Mouse (Mus musculus): ENCODE measurements at regions not wholly inside any gene's neighbourhood (a gene's known extent, or its start where the extent isn't known, plus 50 kb on each side); places are given as distances from the start of the nearest gene placed in this dataset.
"Not testable (repeated sequence)": the region's sequence is repeated elsewhere in the genome, so short reads cannot be mapped to it uniquely, and the experiment has no call there.

DNA sequence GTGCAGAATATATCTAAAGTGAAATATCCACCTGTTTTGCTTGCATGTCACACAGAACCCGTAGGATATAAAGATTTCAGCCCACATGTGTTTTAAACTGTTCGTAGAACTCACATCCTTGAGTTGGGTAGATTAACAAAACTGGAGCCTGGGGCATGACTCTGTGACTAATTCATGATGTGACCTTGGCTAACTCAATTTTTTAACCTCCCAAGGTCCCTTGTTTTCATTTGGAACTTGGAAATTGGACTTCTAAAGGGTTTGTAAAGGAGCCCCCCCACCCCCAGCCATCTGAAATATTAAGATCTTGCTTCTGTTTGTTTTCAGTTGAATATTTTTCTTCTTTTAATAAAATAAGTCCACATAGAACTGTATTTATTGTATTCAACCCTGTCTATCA is 983.5 kb downstream of the Ttll7 start:
- intact Hi-C loops (cut with DNase I) = no loop called here
- no peak for DNase-seq (ENCODE audit: extremely low spot score in 1 of 2, low spot score in 2 of 2)

GRCm38 (mm10) chr3:147825337-147825736 is 973.2 kb downstream of the Ttll7 start:
- intact Hi-C loops (cut with DNase I) = no loop called here
- DNase-seq (ENCODE audit: extremely low spot score in 1 of 2, low spot score in 2 of 2) = no peak

DNA sequence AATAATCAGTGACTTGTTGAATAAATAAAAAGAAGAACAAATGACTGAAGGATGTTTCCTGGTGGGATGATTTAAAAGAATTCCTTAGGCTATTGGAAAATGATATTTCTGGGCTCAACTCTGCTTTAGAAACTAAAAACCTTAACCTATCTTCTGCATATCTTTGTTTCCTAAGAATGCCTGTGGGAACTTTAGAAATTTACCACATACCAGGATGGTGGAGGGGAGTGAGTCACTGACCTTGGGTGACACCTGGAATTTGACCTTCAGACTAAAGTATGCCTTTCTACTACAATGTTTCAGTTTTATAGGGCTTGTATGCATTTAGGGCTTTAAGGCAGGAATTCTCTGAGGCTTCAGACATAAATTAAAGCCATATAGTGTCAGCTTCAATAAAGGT is 972.3 kb downstream of the Ttll7 start:
- intact Hi-C loops (cut with DNase I) = no loop called here
- DNase-seq (ENCODE audit: extremely low spot score in 1 of 2, low spot score in 2 of 2) = no peak

GRCm38 (mm10) chr3:147814080-147814650 is 962.0 kb downstream of the Ttll7 start:
- DNase-seq (ENCODE audit: extremely low spot score in 1 of 2, low spot score in 2 of 2) = no peak
- intact Hi-C loops (cut with DNase I) = no loop called here

- intact Hi-C loops (cut with DNase I) = no loop called here
- no peak for DNase-seq (ENCODE audit: extremely low spot score in 1 of 2, low spot score in 2 of 2)
These were observed 950.4 kb downstream of the Ttll7 start for GRCm38 (mm10) chr3:147802546-147802945.

- intact Hi-C loops (cut with DNase I) = no loop called here
- no peak for DNase-seq (ENCODE audit: extremely low spot score in 1 of 2, low spot score in 2 of 2)
These were observed 944.4 kb downstream of the Ttll7 start for GRCm38 (mm10) chr3:147796524-147796923.

DNA sequence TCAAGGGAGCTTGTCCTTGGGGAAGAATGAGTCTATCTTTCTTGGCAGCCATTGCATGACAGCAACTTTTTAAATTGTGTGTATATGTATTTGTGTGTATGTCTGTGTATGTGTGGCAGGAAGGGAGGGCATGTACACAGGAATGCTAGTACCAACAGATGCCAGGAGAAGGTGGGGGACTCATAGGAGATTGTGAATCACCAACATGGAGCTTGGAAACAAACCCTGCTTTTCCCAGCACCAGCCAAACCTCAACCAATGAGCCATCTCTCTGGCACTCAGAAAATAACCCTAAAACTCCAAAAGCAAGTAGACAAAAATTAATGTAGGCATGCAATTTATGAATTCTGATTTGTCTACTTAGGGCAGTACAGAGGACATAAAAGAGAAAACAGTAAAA is 942.9 kb downstream of the Ttll7 start:
- intact Hi-C loops (cut with DNase I) = no loop called here
- DNase-seq (ENCODE audit: extremely low spot score in 1 of 2, low spot score in 2 of 2) = no peak

DNA sequence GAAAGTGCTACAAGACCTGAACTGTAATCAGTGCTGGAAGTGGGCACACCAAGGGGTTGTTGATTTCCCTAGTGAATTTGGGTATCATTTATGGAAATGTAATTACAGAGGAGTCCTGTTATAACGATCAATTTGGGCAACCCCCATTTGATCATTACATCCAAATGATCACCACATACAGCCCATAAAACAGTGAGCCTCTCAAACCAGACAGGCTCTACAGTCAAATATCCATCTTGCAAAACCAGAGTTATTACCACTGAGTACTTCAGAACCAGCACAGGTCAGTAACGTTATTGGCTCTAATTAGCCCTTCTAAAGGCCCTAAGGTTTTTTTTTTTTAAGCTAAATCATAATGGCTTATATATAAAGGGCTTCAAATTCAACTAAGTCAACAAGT is 934.4 kb downstream of the Ttll7 start:
- intact Hi-C loops (cut with DNase I) = no loop called here
- DNase-seq (ENCODE audit: extremely low spot score in 1 of 2, low spot score in 2 of 2) = no peak

DNA sequence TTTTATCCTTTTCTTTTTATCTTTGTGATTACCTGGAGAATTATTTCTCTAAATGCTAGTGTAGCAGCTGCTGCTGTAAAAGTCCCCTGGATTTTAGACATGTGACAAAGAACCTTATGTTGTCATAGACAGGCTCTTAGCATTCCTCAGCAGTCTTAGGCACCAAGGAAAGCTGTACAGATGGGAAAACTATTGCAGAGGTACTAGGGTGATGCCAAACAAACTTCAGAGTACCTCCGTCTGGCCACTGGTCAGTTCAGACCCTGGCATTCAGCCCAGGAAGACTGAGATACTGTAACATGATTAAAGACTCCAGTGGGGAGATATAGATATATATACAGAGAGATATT is 898.6 kb downstream of the Ttll7 start:
- no peak for DNase-seq (ENCODE audit: extremely low spot score in 1 of 2, low spot score in 2 of 2)
- intact Hi-C loops (cut with DNase I) = no loop called here

GRCm38 (mm10) chr3:147749939-147750841 is 898.0 kb downstream of the Ttll7 start:
- DNase-seq (ENCODE audit: extremely low spot score in 1 of 2, low spot score in 2 of 2) = no peak
- intact Hi-C loops (cut with DNase I) = no loop called here

GRCm38 (mm10) chr3:147749442-147749841 is 897.3 kb downstream of the Ttll7 start:
- intact Hi-C loops (cut with DNase I) = no loop called here
- peak in 1 of 2 experiments; percentile 4 for DNase-seq (ENCODE audit: extremely low spot score in 1 of 2, low spot score in 2 of 2)

DNA sequence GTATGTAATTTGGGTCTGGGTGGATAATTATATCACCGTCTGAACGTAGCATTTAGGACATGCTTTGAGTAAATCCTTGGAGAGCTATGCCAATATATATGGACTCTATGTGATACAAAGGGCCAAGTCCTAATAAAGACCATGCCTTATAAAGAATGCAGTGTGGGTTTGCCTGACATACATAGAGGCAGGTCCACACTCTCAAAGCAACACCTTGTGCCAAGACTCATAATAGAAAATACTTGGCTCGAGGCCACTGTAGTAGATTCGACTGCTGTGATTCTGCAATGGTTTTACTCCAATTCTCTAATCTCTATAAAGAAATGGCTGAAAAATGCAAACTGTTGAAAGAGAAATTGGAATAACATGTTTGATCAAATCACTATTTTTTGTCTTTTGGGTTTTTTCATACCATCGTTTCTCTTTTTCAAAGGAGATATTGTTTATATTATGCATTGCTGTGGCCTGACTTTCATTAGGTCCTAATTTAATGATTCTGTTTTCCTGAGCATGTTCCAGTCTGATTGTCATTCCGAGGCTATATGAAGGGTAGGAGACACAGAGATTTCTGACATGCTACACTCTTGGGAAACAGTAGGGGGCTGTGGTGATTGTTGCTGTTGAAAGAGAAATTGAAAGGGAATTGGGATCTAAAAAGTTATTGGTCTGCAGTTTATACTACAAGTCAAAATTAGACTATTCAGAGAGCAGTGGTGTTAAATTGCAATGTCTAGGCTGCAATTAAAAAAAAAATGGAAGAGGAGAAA is 884.7 kb downstream of the Ttll7 start:
- DNase-seq (ENCODE audit: extremely low spot score in 1 of 2, low spot score in 2 of 2) = no peak
- intact Hi-C loops (cut with DNase I) = no loop called here

GRCm38 (mm10) chr3:147716391-147716790 is 864.2 kb downstream of the Ttll7 start:
- intact Hi-C loops (cut with DNase I) = no loop called here
- no peak for DNase-seq (ENCODE audit: extremely low spot score in 1 of 2, low spot score in 2 of 2)

DNA sequence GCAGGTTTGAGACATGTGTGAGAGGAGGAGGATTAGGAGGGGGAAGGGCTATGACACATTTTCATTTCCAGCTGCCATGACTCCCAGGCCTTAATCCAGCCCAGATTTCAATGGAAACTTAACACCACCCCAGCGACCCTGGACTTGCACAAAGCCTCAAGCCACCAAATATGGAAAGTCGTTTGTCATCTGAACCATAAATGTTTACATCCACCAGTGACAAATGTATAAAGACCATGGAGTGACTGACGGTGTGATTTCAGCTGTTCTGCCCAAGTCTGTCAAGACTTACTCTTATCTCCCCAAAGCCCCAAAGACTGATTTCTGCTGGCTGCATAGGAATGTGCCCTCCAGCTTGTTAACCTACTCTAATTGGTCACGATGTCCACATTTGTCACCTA is 855.2 kb downstream of the Ttll7 start:
- DNase-seq (ENCODE audit: extremely low spot score in 1 of 2, low spot score in 2 of 2) = no peak
- intact Hi-C loops (cut with DNase I) = no loop called here

- DNase-seq (ENCODE audit: extremely low spot score in 1 of 2, low spot score in 2 of 2) = no peak
- intact Hi-C loops (cut with DNase I) = no loop called here
These were observed 831.6 kb downstream of the Ttll7 start for GRCm38 (mm10) chr3:147683730-147684129.

GRCm38 (mm10) chr3:147680299-147680698 is 828.1 kb downstream of the Ttll7 start:
- intact Hi-C loops (cut with DNase I) = no loop called here
- no peak for DNase-seq (ENCODE audit: extremely low spot score in 1 of 2, low spot score in 2 of 2)

- intact Hi-C loops (cut with DNase I) = no loop called here
These were observed 810.4 kb downstream of the Ttll7 start for GRCm38 (mm10) chr3:147662572-147662971.

GRCm38 (mm10) chr3:147652849-147653248 is 800.7 kb downstream of the Ttll7 start:
- no peak for DNase-seq (ENCODE audit: extremely low spot score in 1 of 2, low spot score in 2 of 2)
- intact Hi-C loops (cut with DNase I) = no loop called here

More at GRCm38 (mm10) chr3:147662572-147662971, 810.4 kb downstream of the Ttll7 start:
- DNase-seq (ENCODE audit: extremely low spot score in 1 of 2, low spot score in 2 of 2) = no peak

- intact Hi-C loops (cut with DNase I); DNase-seq (ENCODE audit: extremely low spot score in 1 of 2, low spot score in 2 of 2): not testable (repeated sequence)
These were observed 783.3 kb downstream of the Ttll7 start for GRCm38 (mm10) chr3:147635486-147635885.

DNA sequence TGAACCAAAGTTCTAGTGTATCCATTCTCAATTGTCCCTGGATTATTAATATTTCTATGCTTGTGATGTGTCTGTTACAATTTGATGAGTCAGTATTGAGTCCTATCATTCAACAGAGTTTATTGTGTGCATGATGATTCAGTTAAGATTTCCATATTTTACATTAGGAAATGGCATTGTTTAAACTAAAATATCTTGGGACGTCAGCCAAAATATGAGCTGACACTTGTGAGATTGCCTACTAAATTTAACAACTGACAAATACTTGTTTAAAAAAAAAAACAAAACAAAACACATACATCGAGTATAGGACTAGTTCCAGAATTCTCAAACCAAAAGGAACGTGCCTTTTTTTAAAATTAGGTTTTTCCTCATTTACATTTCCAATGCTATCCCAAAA is 779.0 kb downstream of the Ttll7 start:
- no peak for DNase-seq (ENCODE audit: extremely low spot score in 1 of 2, low spot score in 2 of 2)
- intact Hi-C loops (cut with DNase I) = no loop called here

Measured in left cerebral cortex, postnatal 10 days (tissue).